Mouse (Mus musculus): ENCODE results near the gene Col2a1.

Col2a1 gene

DNA sequence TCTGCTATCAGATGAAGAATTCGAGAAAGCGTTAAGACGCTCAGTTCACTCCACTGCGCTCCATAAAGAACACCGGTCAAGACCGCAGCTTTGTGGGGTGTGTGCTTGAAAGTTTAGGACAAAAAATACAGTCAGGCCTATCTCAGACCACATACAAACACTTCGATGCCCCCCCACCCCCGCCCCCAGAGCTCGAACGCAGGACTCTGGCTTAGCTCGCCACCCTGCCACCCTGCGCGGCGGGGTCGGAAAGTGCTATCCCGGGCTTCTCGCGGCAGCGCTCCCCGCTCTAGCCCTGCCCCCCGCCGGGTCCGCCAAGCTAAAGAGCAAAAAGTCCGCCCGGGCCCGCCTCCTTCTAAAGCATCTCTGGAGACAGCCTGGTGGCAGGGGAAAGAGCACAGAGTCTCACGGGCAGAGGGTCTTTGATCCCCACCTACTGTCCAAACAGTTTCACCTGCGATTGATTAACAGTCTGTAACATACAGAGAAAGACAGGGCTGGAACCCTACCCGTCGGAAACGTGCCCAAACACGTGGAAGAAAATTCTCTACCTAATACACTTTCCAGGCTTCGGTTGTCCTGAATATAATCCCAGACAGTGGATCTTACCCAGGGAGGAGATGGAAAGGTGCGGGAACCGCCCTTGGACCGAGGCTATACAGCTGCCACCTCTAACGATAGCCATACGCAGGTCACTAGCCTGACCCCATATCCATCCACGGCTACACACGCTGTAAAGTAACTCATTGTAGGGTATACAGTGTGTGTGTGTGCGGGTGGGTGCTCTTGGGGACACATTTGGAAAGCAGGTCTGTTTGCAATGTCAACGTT, 1.3 kb downstream of the Col2a1 start:
- no peak for DNase-seq (ENCODE audit: low spot score)

DNA sequence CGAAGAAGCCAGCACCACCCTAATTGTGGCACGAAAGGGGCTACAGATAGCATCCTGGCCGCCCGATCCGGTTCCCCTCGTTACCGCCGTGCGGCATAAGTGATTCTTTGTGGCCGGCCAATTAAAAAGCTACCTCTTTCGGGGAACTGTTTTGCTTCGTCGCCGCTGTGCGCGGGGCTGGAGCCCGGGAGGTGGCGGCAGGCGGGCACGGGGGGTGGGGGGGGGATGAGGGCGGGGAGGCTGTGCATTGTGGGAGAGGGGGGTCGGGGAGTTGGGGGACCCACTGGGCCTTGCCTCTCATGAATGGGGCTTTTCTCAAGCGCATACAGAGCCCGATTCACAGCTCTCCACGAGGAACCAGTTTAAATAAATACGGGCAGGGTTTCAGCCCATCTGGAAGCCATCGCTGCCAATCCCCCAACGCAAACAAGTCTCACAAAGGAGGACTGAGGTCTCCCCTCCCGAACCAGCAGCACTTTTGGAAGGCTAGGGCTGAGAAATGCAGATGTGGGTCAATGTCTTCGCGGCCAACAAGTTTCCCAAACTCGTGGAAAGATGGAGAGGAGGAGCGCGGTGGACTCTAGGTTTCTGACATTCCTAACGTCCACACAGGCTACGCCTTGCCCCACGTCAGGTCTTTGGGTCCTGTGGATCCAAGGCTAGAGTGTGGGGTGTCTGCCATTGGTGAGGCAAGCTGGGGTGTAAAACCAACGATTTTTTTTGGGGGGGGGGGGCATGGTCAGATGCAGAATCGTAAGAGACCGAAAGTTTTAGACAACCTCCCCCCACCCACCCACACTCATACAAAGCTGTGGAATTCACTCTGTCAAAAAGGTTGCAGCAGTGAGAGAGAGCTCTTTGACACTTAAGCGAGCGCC, 2.1 kb downstream of the Col2a1 start:
- DNase-seq (ENCODE audit: low spot score), result no peak

DNA sequence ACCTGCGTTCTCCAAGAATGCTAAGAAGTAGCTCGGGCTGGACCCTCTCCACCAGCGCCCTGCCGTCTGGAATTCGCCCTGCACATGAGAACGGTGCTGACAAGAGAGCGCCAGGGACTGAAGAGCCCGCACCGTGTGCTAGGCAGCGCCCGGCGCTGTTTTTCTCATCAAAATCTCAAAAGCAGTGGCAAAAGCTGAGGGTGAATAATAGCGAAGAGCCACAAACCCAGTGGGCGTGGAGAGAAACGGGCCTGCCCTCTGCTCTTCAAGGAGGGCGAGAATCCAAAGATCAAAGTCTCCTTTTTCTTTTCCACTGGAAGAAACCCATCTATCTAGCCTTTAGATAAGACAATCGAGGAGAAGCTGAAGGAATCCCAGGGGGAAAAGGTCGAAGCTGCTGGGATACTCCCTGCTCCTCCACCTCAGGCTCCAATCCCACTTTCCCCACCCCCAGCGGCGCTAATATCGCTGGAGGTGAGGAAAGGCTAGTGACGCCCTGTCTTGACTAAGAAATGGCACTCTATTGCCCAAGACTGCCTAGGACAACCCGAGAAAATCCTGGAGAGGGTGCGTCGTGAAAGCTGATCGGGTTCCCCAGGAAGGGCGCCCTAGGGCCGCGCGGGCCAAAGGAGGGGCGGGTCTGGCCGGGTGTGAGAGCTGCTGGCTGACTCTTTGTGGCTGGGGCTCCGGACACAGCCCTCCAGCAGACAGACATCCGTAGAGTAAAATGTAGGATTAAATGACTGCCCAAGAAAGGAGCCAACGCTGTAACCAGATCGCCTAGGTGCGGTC, 3.0 kb downstream of the Col2a1 start:
- no peak for DNase-seq (ENCODE audit: low spot score)

DNA sequence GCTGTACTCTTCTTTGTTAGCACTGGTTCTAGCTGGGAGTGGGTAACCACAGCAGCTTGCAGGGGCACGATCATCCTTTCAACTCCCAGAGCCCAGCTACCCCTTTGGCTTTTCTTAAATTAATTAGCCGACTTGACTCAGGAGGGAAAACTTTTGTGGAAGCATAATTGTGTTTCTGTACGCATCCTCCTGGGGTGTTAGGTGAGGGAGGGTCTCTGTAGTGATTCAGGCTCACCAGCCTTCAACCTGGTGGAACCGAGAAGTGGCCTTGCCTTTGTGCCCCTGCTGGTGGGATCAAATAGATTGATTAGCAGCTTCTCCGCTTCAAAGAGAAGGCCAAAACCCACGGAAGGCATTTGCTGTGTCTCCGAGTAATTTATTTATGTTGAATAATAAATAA, 4.5 kb downstream of the Col2a1 start:
- DNase-seq (ENCODE audit: low spot score), result no peak

DNA sequence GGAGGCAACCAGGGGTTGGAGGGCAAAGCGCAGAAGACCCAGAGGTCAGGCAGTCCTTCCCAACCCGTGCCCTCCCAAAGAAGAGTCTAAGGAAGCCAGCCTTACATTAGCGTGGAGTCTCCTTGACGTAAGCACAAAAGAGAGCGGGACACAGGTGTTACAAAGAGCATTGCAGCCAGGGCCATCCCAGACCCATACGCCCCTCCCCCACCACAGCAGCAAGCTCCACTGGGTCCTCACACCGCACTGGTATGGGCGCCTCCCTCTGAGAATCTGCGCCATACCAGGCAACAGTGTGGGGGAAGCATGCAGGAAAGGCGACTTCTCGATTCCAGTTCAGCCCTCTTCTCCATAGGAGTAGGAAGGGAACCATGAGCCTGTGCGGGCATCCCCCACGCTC, 4.9 kb downstream of the Col2a1 start:
- no peak for DNase-seq (ENCODE audit: low spot score)

DNA sequence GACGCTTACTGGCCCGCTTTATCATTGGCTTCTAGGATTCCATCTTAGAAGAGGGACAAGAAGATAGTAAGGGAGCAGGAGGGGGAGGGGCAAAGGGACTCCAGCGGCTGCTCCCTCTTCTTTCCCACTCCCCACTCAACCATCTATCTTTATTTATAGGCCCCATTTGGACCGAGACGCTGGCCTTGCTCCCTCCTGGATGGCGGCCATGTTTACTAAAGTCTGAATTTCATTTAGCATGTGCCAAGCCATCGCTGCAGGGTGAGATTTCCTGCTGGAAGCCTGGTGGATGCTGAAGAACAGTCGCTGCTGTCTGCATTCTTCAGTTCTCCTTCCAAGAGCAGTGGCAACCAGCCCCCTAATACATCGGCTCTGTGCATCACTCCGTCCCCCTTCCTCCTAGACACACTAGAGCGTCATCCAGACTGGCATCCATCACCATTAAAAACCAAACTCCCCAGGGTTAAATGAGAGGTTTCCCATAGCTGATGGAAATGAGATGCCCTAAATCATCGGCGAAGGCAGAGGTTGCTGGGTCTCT, 7.7 kb downstream of the Col2a1 start:
- DNase-seq (ENCODE audit: low spot score), result no peak

DNA sequence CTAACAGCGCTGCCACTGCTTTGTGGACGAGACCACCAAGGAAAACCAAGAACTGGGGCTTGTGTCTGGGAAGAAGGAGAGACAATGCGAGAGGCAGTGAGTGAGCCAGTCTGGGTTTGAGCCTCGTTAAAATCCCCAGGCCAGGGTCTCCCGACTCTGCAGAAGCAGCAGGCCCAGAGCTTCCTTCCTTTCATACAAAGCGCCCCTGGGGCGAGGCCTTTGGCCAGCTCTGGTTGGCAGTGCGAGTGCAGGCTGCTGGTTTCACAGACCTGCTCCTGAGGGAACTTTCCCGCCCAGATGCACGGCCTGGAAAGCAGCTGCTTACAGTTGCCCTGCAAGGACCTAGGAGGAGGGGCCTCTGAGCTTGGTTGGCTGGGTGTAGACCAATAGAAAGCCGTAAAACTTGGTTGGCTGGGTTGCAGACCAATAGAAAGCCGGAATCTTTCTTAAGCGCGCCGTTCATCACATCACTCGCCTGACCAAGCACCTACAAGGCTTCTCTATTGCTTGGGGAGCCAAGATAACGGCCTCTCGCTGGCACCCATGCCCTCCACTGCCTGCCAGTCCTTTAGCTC, 11.7 kb downstream of the Col2a1 start:
- DNase-seq (ENCODE audit: low spot score), result peak; percentile 87

DNA sequence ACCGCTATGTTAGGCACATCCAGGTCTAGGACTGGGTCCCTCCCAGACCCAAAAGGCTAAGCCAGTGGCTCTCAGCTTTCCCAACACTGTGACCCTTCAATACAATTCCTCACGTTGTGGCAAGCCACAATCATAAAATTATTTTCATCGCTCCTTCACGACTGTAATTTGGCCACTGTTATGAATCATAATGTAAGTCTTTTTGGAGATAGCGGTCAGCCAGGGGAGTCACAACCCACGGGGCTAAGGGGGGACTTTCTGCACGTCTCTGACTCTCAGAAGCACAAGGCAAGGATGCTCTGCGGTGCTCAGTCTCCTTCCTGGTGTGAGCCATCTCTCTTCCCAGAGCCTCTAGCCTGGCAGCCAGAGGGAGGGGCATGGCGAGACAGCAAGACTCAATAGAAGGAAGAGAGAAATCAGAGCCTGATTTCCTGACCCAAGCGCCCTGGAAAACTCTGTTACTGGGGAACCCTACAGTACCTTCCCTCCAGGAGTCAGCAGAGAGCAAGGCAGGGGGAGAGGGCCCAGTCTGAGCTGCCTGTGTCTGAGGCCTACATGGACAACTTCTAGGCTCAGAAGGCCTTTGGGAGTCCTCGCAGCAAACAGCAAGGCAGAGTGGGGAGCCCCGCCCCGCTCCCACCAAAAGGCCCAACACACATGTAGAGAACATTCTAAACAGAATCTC, 12.3 kb downstream of the Col2a1 start:
- DNase-seq (ENCODE audit: low spot score), result no peak

DNA sequence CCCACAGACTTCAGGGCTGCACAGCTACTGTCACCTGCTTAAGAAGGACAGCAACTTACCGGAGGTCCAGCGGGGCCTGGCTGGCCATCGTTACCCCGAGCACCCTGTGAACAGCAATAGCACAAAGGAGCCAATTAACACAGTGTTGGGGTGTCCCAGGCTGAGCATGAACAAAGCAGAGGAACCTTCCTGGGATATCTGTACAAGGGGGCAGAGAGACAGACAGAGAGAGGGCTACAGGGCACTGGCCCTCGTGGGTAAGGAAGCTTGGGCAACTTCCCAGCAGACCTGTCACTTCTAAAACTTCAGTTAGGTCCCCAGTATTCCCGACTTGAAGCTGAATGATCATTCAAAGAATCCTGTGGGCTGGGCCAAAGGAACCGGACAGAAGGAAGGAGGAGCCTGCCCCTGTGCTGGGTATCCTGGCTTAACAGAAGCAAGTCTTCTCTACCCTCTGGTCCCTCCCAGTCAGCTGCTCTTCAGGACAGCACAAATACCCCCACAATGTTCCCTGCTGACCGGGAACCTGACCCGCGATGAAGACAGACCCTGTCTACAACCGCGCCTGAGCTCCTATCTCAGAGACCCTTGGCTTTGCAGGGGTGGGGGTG, 13.1 kb downstream of the Col2a1 start:
- DNase-seq (ENCODE audit: low spot score), result no peak

DNA sequence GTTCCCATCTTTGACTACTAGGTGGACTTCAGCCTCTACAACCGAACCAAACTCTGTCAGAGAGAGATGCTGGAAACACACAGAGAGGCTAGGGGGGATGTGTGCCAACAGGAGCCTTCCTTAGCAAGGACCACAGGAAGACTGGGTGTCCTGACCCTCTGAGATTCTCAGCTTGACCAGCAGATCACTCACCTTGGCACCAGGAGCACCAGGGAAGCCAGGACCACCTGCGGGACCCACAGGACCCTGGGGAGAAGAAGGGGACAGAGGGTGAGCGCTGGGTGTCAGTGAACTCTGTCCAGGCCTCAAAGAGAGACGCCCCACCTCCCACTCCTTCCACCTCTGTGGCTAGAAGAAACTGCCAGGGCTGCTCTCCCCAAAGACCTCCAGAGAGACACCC, 13.8 kb downstream of the Col2a1 start:
- no peak for DNase-seq (ENCODE audit: low spot score)

DNA sequence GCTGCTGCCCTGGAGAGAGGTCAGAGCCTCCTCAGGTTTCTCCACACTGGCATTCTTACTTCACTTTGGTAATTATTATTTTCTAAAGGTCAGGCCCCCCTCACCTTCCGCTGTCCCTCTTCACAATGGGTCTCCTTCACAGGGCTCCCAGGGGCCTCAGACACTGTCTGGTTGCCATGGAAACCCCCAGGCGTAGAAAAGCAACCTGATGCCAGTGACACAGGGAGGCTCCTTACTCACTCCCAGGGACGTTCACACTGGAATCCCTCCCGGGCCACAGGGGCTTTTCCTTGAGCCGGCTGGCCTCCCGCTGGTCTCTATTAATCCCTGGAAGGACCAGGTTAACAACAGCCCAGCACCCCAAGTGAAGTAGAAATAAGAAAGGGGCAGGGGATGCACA, 14.4 kb downstream of the Col2a1 start:
- no peak for DNase-seq (ENCODE audit: low spot score)

DNA sequence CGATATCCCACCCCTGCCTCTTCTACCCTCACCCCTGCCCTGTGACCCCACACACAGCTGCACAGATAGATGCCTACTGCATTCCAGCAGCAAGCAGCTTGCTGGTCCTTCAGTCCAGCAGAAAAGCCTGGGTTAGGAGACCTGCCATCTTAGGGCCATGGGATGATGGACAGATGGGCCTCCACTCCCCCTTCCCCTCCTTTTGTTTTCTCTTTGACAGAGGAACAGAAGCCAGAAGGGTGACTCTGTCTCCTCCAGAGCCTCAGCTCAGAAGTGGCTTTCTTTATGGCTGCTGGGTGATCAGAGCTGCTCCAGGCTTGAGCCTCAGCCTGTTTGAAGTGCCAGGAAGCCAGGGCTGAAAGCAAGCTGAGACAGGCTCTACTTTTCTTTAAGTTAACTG, 15.0 kb downstream of the Col2a1 start:
- DNase-seq (ENCODE audit: low spot score), result no peak

DNA sequence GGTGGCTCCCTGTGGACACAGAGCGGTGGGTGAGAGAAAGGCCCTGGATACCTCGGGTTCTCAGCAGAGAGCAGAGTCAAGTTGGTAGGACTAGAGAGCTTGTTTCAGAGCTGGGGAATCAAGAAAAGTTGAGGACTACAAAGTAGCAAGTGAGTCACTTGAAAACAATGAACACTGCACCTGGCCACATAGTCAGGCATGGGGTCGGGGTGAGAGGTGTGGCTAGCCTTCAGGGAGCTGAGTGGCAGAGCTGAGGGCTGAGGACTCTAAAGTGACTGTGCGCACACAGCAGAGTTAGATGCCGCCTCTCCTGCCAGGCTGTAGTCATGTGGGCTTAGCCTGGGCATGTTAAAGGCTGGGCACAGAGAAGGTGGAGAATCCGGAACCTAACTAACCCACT, 22.9 kb downstream of the Col2a1 start:
- DNase-seq (ENCODE audit: low spot score), result no peak

DNA sequence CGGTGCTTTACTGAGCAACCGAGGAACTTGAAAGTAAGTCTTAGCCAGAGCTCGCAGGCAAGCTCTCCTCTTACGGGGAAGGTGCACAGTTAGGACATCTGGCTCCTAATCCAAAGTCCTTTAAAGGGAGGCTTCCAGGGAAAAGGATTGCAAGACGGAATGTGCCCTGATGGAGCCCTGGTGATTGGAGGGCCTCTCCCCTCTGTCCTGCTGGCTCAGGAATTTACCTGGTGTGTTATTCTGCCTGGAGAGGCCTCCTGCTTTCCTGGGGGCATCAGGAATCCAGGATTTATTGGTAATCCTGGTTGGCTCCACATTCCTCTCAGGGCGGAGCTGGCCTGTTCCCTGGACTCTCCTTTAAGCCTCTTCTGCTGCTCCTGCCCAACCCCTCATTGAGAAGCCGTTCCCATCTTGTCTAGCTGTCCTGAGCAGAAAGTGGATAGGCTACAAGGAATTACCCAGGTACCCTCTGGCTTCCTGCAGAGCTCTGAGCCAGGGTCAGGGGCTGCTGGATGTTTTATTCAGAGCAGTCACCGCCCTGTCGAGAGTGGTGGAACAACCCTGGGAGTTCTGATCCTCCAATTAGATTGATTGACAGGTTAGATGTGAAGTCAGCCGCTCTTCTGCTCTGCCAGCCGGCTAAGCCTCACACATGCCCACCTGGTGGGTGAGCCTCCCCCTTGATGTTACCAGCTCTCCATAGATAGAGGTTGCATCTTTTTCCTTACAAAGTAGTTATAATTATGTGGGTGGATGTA, 31.1 kb downstream of the Col2a1 start:
- DNase-seq (ENCODE audit: low spot score), result no peak

DNA sequence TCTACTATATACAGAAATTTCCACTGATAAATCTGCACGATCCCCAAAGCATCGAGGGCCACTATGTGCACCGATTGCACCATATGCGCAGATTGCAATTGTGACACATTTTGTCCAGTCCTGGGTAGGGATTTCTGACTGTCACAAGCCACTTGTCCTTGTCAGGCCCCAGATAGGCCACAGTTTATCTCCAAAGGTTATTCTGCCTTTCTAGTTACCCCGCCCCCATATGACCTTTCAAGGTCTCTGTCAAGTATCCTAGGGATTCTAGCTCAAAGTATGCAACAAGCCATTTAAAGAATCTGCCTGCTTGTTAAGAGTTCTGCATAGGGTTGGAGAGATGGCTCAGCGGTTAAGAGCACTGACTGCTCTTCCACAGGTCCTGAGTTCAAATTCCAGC, 31.9 kb downstream of the Col2a1 start:
- DNase-seq (ENCODE audit: low spot score), result no peak

DNA sequence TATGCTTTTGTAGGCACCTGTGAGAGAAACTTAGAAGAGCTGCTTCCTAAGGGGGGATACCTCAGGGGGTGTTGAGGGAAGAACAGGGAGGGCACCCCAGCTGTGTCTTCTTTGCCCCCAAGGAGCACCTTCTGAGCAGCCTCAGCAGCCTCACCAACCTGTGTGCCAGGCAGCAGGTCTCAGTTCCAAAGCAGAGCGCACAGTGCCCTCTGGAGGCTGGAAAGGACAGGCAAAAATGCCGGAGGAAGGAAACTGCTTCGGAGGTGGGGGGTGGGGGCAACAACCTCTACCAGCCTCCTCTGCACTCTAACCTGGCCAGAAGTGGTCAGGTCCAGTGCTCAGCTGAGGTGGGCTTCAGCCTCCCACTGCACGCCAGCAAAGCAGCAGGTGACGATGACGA, 34.2 kb downstream of the Col2a1 start:
- DNase-seq (ENCODE audit: low spot score), result no peak

DNA sequence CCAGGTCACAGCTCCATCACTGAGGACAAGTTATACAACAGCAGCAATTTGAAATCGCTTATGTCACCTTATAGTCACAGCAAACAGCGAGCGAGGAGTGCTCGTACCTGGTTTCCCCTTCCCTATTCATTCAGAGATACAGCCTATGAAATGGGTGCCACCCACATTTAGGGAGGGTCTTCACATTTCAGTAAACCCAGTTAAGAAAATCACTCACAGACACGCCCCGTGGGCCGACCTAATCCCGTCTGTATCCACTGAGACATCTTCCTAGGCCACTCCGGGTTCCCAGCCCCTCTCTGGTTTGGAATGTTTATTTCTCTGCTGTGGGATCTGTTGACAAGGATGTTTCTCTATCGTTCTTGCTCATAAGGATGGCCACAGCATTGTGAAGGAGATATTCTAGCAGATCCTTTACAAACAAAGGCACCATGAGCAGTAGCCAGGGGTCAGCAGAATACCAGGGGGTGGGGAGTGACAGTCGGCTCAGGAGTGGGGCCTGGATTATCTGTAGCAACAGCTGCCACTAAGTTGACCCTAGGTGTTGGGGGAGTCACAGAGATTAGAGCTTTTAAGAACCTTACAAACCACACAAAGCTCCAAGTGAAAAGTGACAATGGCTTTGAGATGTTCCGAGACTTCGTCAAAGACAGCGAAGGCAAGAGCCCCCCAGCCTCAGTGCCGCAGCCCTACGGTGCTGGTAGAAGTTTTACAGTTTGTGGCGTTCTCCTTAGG, 39.0 kb downstream of the Col2a1 start:
- no peak for DNase-seq (ENCODE audit: low spot score)

DNA sequence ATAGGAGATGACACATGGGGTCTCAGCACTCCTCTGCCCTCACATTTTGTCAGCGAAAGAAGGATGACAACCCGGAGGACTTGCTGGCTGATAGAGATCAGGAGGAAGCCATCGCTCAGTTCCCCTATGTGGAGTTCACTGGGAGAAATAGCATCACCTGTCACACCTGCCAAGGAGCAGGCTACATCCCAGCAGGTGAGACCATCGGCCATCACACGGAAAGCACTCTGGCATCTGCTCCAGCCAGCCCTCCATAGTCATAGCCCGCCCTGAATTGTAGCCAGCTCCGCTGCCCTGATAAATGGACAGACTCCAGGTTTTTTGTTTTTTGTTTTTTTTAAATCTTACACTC, 39.7 kb downstream of the Col2a1 start:
- no peak for DNase-seq (ENCODE audit: low spot score)

Data from lung, postnatal 25 days (tissue).